In the genomic region with DNA sequence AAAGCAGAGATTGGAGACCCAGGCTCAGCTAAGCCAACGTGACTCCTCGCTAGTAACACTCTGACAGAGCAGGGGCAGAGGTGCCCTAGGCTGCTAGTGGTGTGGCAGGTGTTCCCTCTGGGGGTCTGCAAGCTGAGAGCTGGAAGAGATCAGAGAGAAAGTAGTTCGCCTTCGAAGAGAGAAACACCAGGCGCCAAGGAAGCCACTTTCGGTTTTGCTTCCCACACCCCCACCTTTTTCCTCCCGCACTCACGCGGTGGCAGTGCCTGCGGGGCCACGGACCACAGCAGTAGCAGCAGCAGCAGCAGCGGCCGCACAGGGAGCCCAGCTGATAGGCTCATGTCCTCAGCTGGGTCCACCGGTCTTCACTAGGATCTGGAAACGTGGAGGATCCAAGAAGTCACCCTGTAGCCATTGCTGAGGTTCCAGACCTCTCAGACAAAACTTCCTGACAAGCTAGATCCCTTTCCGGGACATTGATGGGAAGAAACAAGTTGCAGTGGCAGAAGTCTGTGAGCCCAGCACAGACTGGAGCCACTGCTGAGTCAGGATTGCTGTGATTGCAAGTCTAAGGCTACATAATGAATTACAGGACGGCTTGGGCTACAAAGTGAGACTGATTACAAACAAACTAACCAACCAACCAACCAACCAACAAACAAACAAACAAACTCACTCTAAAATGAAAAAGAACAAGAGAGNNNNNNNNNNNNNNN, we compare ENCODE assay signal across 8 mouse cellular contexts. TPM values are rescaled to one million over a fixed set of nuclear protein-coding genes. Genes with fewer than 3 reads are reported as not detected.
DNase-seq lines count a peak whose midpoint lies in the region; ATAC-seq and TF ChIP-seq lines count a peak whose summit lies in the region.

A gene (minus strand): TSS at position 481 of the 716 bp plus-strand sequence.

- H3K27ac ChIP-seq in cortical plate, adult 2 months (ENCODE audit: insufficient read depth, low read length): no peak within 1 kb of the TSS
- H3K27ac ChIP-seq in intestine, embryonic 14.5 days (ENCODE audit: low read depth): no peak within 1 kb of the TSS
- H3K27ac ChIP-seq in liver, postnatal 0 days (ENCODE audit: low read depth): peak within 1 kb of the TSS; percentile 93
- 0 out of 2 replicates have a peak within 1 kb of the TSS, but pooled peaks have one; percentile 27 for H3K27ac ChIP-seq in neural tube, embryonic 11.5 days (ENCODE audit: low read depth, low read length)

- TF ChIP-seq EP300 in liver, postnatal 0 days (IDR thresholded peaks at IDR 0.05; ENCODE audit: low read depth): no peak

- no peak for TF ChIP-seq POLR2A in cortical plate, adult 2 months (IDR thresholded peaks at IDR 0.05; ENCODE audit: extremely low read depth, insufficient read depth, low read length)

- DNase-seq in left cerebral cortex, postnatal 25 days (ENCODE audit: low spot score in 2 of 2): peak; percentile 8 to 43
- DNase-seq in left cerebral cortex, adult 11 months (ENCODE audit: low spot score): no peak
- no peak for DNase-seq in gonadal fat pad, adult 2 months (ENCODE audit: low read depth)
- peak; percentile 79 for DNase-seq in intestine, embryonic 14.5 days (ENCODE audit: low spot score)
- DNase-seq in liver, postnatal 0 days: peak; percentile 76
- DNase-seq in neural tube, embryonic 11.5 days (ENCODE audit: low spot score): peak; percentile 62
- peak; percentile 82 for DNase-seq in thymus, postnatal 0 days (ENCODE audit: low spot score)

- no peak for TF ChIP-seq CTCF in cortical plate, adult 2 months (IDR thresholded peaks at IDR 0.05; ENCODE audit: extremely low read depth, insufficient read depth, low read length)
- TF ChIP-seq CTCF in liver, postnatal 0 days (IDR thresholded peaks at IDR 0.05; ENCODE audit: low read depth): no peak

- H3K36me3 ChIP-seq in intestine, embryonic 14.5 days (ENCODE audit: control insufficient read depth, insufficient read depth, low read length): no peaks in the 10 kb centered on the region
- H3K36me3 ChIP-seq in liver, postnatal 0 days (replicated peaks; ENCODE audit: insufficient read depth, low read length): no peaks in the 10 kb centered on the region
- H3K36me3 ChIP-seq in neural tube, embryonic 11.5 days (ENCODE audit: control insufficient read depth, insufficient read depth, low read length): no peaks in the 10 kb centered on the region

- no peaks in the 10 kb centered on the region for H3K9me3 ChIP-seq in intestine, embryonic 14.5 days (ENCODE audit: control insufficient read depth, low read length)
- H3K9me3 ChIP-seq in liver, postnatal 0 days (ENCODE audit: low read length): no peaks in the 10 kb centered on the region
- H3K9me3 ChIP-seq in neural tube, embryonic 11.5 days (ENCODE audit: control insufficient read depth, low read length): no peaks in the 10 kb centered on the region

- WGBS in intestine, embryonic 14.5 days: 4% methylated on average over 17 of the region's 17 CpGs
- WGBS in liver, postnatal 0 days (ENCODE audit: insufficient replicate concordance): 2% methylated on average over 15 of the region's 17 CpGs
- 4% methylated on average over 17 of the region's 17 CpGs for WGBS in neural tube, embryonic 11.5 days

- intact Hi-C loops in left cerebral cortex, postnatal 25 days (cut with DNase I): no loop called here

- H3K4me1 ChIP-seq in cortical plate, adult 2 months (ENCODE audit: control insufficient read depth, insufficient read depth, low read length): no peaks in the 10 kb centered on the region
- 0 out of 2 replicates have a peak, but pooled peaks cover 4% of the 10 kb centered on the region for H3K4me1 ChIP-seq in intestine, embryonic 14.5 days (replicated peaks; ENCODE audit: control insufficient read depth, insufficient read depth, low read length)
- H3K4me1 ChIP-seq in liver, postnatal 0 days (ENCODE audit: insufficient read depth): peaks cover 14% of the 10 kb centered on the region; the same call in 1 of the 2 replicates
- peaks cover 7% of the 10 kb centered on the region for H3K4me1 ChIP-seq in neural tube, embryonic 11.5 days (ENCODE audit: control insufficient read depth, insufficient read depth, low read length)

- H3K4me3 ChIP-seq in cortical plate, adult 2 months (ENCODE audit: insufficient read depth, low read length): peak within 1 kb of the TSS; percentile 59
- peak within 1 kb of the TSS; percentile 40 for H3K4me3 ChIP-seq in intestine, embryonic 14.5 days (ENCODE audit: low read depth, low read length)
- H3K4me3 ChIP-seq in liver, postnatal 0 days (ENCODE audit: low read depth, low read length): peak within 1 kb of the TSS; percentile 51
- H3K4me3 ChIP-seq in neural tube, embryonic 11.5 days (ENCODE audit: low read depth, low read length): peak within 1 kb of the TSS; percentile 27

- H3K4me2 ChIP-seq in intestine, embryonic 14.5 days (ENCODE audit: low read length): peak within 1 kb of the TSS; percentile 80
- H3K4me2 ChIP-seq in liver, postnatal 0 days (ENCODE audit: low read depth, low read length): peak within 1 kb of the TSS; percentile 74
- peak within 1 kb of the TSS; percentile 63 for H3K4me2 ChIP-seq in neural tube, embryonic 11.5 days (ENCODE audit: low read depth)

- no peaks in the 10 kb centered on the region for H3K27me3 ChIP-seq in intestine, embryonic 14.5 days (replicated peaks; ENCODE audit: control insufficient read depth, insufficient read depth, low read length)
- H3K27me3 ChIP-seq in liver, postnatal 0 days (ENCODE audit: insufficient read depth, low read length): no peaks in the 10 kb centered on the region
- no peaks in the 10 kb centered on the region for H3K27me3 ChIP-seq in neural tube, embryonic 11.5 days (ENCODE audit: control insufficient read depth, insufficient read depth, low read length)

- ATAC-seq in intestine, embryonic 14.5 days (replicated peaks; ENCODE audit: low FRiP score, low TSS enrichment, low read depth): peak; percentile 60; the same call in 1 of the 2 replicates
- ATAC-seq in liver, postnatal 0 days: peak; percentile 77
- ATAC-seq in neural tube, embryonic 11.5 days (ENCODE audit: insufficient read depth, low FRiP score, low TSS enrichment): peak; percentile 60; the same call in 1 of the 2 replicates

- H3K9ac ChIP-seq in intestine, embryonic 14.5 days (ENCODE audit: low read length): peak within 1 kb of the TSS; percentile 38
- H3K9ac ChIP-seq in liver, postnatal 0 days (replicated peaks): peak within 1 kb of the TSS; percentile 74
- H3K9ac ChIP-seq in neural tube, embryonic 11.5 days (ENCODE audit: low read length): peak within 1 kb of the TSS; percentile 50

RNA-seq across cellular contexts. Expression of the gene that starts here (rescaled TPM):
- total RNA-seq in left cerebral cortex, postnatal 25 days (2021): 1 to 10 TPM; 3.1 to 3.7 TPM
- 4.2 and 4.3 TPM in 2 replicates for polyA plus RNA-seq in cortical plate, adult 2 months (2012; rRNA removed)
- polyA plus RNA-seq in gonadal fat pad, adult 2 months (2012; rRNA removed): 21.7 and 43.9 TPM in 2 replicates
- 7.2 and 7.8 TPM in 2 replicates for polyA plus RNA-seq in intestine, embryonic 14.5 days (2014; fragmentation: Nextera tagmentation; extraction: Ambion mirVana)
- 24.0 and 25.1 TPM in 2 replicates for polyA plus RNA-seq in liver, postnatal 0 days (2015; fragmentation: Nextera tagmentation; extraction: Ambion mirVana)
- polyA plus RNA-seq in neural tube, embryonic 11.5 days (2014; fragmentation: Nextera tagmentation; extraction: Ambion mirVana): 3.2 and 3.3 TPM in 2 replicates
- 9.4 and 9.7 TPM in 2 replicates for polyA plus RNA-seq in thymus, postnatal 0 days (2015; fragmentation: Nextera tagmentation; extraction: Ambion mirVana)

Comparison
In these comparisons a context has a peak if more than half of its experiments do, and no peak if none do; other contexts are left out.
1. DNase-seq: peak in left cerebral cortex, postnatal 25 days (2 of 2), intestine, embryonic 14.5 days (single experiment), liver, postnatal 0 days (single experiment), neural tube, embryonic 11.5 days (single experiment) and thymus, postnatal 0 days (single experiment); none in left cerebral cortex, adult 11 months (single experiment) and gonadal fat pad, adult 2 months (single experiment).
2. H3K27ac ChIP-seq: peak in liver, postnatal 0 days (single experiment) and neural tube, embryonic 11.5 days (single experiment); none in cortical plate, adult 2 months (single experiment) and intestine, embryonic 14.5 days (single experiment).
3. Peak in every context shown above with its lines, with median percentiles within 50 percentile points of each other: H3K4me3 ChIP-seq, ATAC-seq, H3K4me2 ChIP-seq and H3K9ac ChIP-seq.